ENCODE assay signal across 14 mouse cellular contexts in genomic region chrX:134582888-134583669, GRCm38 (mm10). TPM values are rescaled to one million over a fixed set of nuclear protein-coding genes. Genes with fewer than 3 reads are reported as not detected.
DNase-seq lines count a peak whose midpoint lies in the region; ATAC-seq and TF ChIP-seq lines count a peak whose summit lies in the region.
"Had no signal": no experiment of that assay in that cellular context is flagged by ENCODE, and none has a peak within 500 bp of the region (broad histone marks: within the 10 kb centered on the region; RNA-seq: fewer than 3 reads in every experiment).

Gene Btk (minus strand): TSS chrX:134583570.

- no peaks in the 10 kb centered on the region for H3K4me1 ChIP-seq in lung, adult 2 months (ENCODE audit: control insufficient read depth, insufficient read depth, low read length)
- H3K4me1 ChIP-seq in brown adipose tissue, adult 24 weeks (ENCODE audit: control insufficient read depth, insufficient read depth, insufficient read length, low read length), result peaks cover 3% of the 10 kb centered on the region; the same call in 1 of the 2 replicates
- H3K4me1 ChIP-seq in liver, embryonic 15.5 days (replicated peaks), result peaks cover 37% of the 10 kb centered on the region
- no peaks in the 10 kb centered on the region; the same call in none of the 2 replicates for H3K4me1 ChIP-seq in forebrain, embryonic 14.5 days (ENCODE audit: control insufficient read depth, insufficient read depth, low read length)
- no peaks in the 10 kb centered on the region for H3K4me1 ChIP-seq in stomach, postnatal 0 days (replicated peaks; ENCODE audit: control insufficient read depth, insufficient read depth)
- H3K4me1 ChIP-seq: heart, embryonic 10.5 days had no signal

- DNase-seq in lung, adult 2 months, result no peak
- DNase-seq in lung, postnatal 4 days, result no peak
- DNase-seq in splenic B cell, adult 2 months (ENCODE audit: low read depth, low spot score), result peak; percentile 59
- DNase-seq in ovary, postnatal 36 days (ENCODE audit: low spot score), result no peak
- DNase-seq in forebrain, embryonic 14.5 days (ENCODE audit: low spot score), result no peak
- DNase-seq in stomach, postnatal 0 days (ENCODE audit: low spot score), result no peak
- DNase-seq: heart, postnatal 4 days; kidney, postnatal 25 days; left cerebral cortex, postnatal 4 days had no signal

- H3K4me3 ChIP-seq in lung, adult 2 months (replicated peaks; ENCODE audit: extremely low read depth, low read depth, low read length), result peak within 1 kb of the TSS; percentile 41
- peak within 1 kb of the TSS; percentile 47 for H3K4me3 ChIP-seq in brown adipose tissue, adult 24 weeks (ENCODE audit: insufficient read depth, low read depth, low read length)
- peak within 1 kb of the TSS; percentile 44 for H3K4me3 ChIP-seq in liver, embryonic 15.5 days (replicated peaks)
- H3K4me3 ChIP-seq in forebrain, embryonic 14.5 days (ENCODE audit: low read depth, low read length), result no peak within 1 kb of the TSS
- H3K4me3 ChIP-seq in stomach, postnatal 0 days (ENCODE audit: low read depth, low read length), result no peak within 1 kb of the TSS

- H3K9ac ChIP-seq in liver, embryonic 15.5 days, result peak within 1 kb of the TSS; percentile 27; the same call in 1 of the 2 replicates
- no peak within 1 kb of the TSS for H3K9ac ChIP-seq in forebrain, embryonic 14.5 days (ENCODE audit: low read length)
- no peak within 1 kb of the TSS for H3K9ac ChIP-seq in stomach, postnatal 0 days (ENCODE audit: low read length)

- TF ChIP-seq EP300 in stomach, postnatal 0 days (optimal IDR thresholded peaks at IDR 0.05), result no peak

- H3K36me3 ChIP-seq in liver, embryonic 15.5 days (replicated peaks), result peaks cover 8% of the 10 kb centered on the region; the same call in 1 of the 2 replicates
- no peaks in the 10 kb centered on the region for H3K36me3 ChIP-seq in splenic B cell, adult 2 months (ENCODE audit: control insufficient read depth, insufficient read depth, low read length, poor library complexity, severe bottlenecking)
- H3K36me3 ChIP-seq in forebrain, embryonic 14.5 days (ENCODE audit: control insufficient read depth, insufficient read depth, low read length), result no peaks in the 10 kb centered on the region
- H3K36me3 ChIP-seq in stomach, postnatal 0 days (ENCODE audit: control insufficient read depth, insufficient read depth, low read length), result no peaks in the 10 kb centered on the region
- H3K36me3 ChIP-seq: heart, embryonic 10.5 days had no signal

- TF ChIP-seq POLR2A in lung, adult 2 months (IDR thresholded peaks at IDR 0.05; ENCODE audit: borderline replicate concordance, extremely low read depth, low read depth, low read length), result no peak

- TF ChIP-seq CTCF in lung, adult 2 months (IDR thresholded peaks at IDR 0.05; ENCODE audit: insufficient read depth, low read length), result no peak
- no peak for TF ChIP-seq CTCF in stomach, postnatal 0 days (IDR thresholded peaks at IDR 0.05; ENCODE audit: low read depth)

- no peaks in the 10 kb centered on the region for H3K27me3 ChIP-seq in liver, embryonic 15.5 days
- H3K27me3 ChIP-seq in splenic B cell, adult 2 months (ENCODE audit: control insufficient read depth, insufficient read depth, low read length, poor library complexity, severe bottlenecking), result no peaks in the 10 kb centered on the region
- no peaks in the 10 kb centered on the region for H3K27me3 ChIP-seq in forebrain, embryonic 14.5 days (replicated peaks; ENCODE audit: control insufficient read depth, insufficient read depth, low read length)
- H3K27me3 ChIP-seq in stomach, postnatal 0 days (ENCODE audit: control insufficient read depth, insufficient read depth, low read length), result no peaks in the 10 kb centered on the region

- no peak for ATAC-seq in liver, embryonic 15.5 days (ENCODE audit: insufficient read depth)
- no peak for ATAC-seq in forebrain, embryonic 14.5 days
- no peak for ATAC-seq in stomach, postnatal 0 days (ENCODE audit: low FRiP score, low TSS enrichment)
- ATAC-seq: intestine, embryonic 16.5 days; lung, postnatal 0 days had no signal

- H3K4me2 ChIP-seq in liver, embryonic 15.5 days, result peak within 1 kb of the TSS; percentile 62
- no peak within 1 kb of the TSS for H3K4me2 ChIP-seq in forebrain, embryonic 14.5 days (ENCODE audit: low read length)
- H3K4me2 ChIP-seq in stomach, postnatal 0 days (replicated peaks; ENCODE audit: low read depth), result no peak within 1 kb of the TSS

- 75% methylated on average over 11 of the region's 11 CpGs for WGBS in lung, adult 2 months
- WGBS in liver, embryonic 15.5 days (ENCODE audit: insufficient replicate concordance), result 25% methylated on average over 11 of the region's 11 CpGs
- WGBS in forebrain, embryonic 14.5 days, result 80% methylated on average over 11 of the region's 11 CpGs
- WGBS in stomach, postnatal 0 days, result 75% methylated on average over 11 of the region's 11 CpGs

- H3K27ac ChIP-seq in brown adipose tissue, adult 24 weeks (replicated peaks; ENCODE audit: low read depth, low read length), result peak within 1 kb of the TSS; percentile 48
- peak within 1 kb of the TSS; percentile 65 for H3K27ac ChIP-seq in liver, embryonic 15.5 days (replicated peaks)
- H3K27ac ChIP-seq in forebrain, embryonic 14.5 days (ENCODE audit: low read depth, low read length), result no peak within 1 kb of the TSS
- no peak within 1 kb of the TSS for H3K27ac ChIP-seq in stomach, postnatal 0 days (replicated peaks)

- no peaks in the 10 kb centered on the region for H3K9me3 ChIP-seq in liver, embryonic 15.5 days (replicated peaks)
- H3K9me3 ChIP-seq in forebrain, embryonic 14.5 days (replicated peaks; ENCODE audit: control insufficient read depth, low read length), result no peaks in the 10 kb centered on the region
- no peaks in the 10 kb centered on the region for H3K9me3 ChIP-seq in stomach, postnatal 0 days (ENCODE audit: control insufficient read depth, low read length)
- H3K9me3 ChIP-seq: heart, embryonic 10.5 days had no signal

RNA-seq across cellular contexts. Expression of gene Btk, which starts in this region (rescaled TPM):
- 1.6 and 3.3 TPM in 2 replicates for polyA plus RNA-seq in lung, adult 2 months (2012; rRNA removed)
- polyA plus RNA-seq in brown adipose tissue, adult 24 weeks (2012; ENCODE audit: insufficient read depth, insufficient read length, missing spikeins), result 0.79 and 1.4 TPM in 2 replicates
- 12.9 and 15.1 TPM in 2 replicates for polyA plus RNA-seq in liver, embryonic 15.5 days (2015; fragmentation: Nextera tagmentation; extraction: Ambion mirVana)
- polyA plus RNA-seq in forebrain, embryonic 14.5 days (2014; fragmentation: Nextera tagmentation; extraction: Ambion mirVana), result 0.28 and 0.31 TPM in 2 replicates
- 0.72 and 0.74 TPM in 2 replicates for polyA plus RNA-seq in stomach, postnatal 0 days (2015; fragmentation: Nextera tagmentation; extraction: Ambion mirVana)

Comparison
In these comparisons a context has a peak if more than half of its experiments do, and no peak if none do; other contexts are left out.
1. H3K4me3 ChIP-seq: peak in lung, adult 2 months (single experiment), brown adipose tissue, adult 24 weeks (single experiment) and liver, embryonic 15.5 days (single experiment); none in forebrain, embryonic 14.5 days (single experiment) and stomach, postnatal 0 days (single experiment).
2. H3K27ac ChIP-seq: peak in brown adipose tissue, adult 24 weeks (single experiment) and liver, embryonic 15.5 days (single experiment); none in forebrain, embryonic 14.5 days (single experiment) and stomach, postnatal 0 days (single experiment).